Mouse (Mus musculus) liver, postnatal 0 days (tissue): ENCODE measurements around the gene Myl6b.

Source experiments
- CTCF ChIP-seq: sonication (generic); IDR thresholded peaks from 2 replicates; pipeline ENCODE4 v1.5.1; 2016; ENCODE audit warnings: antibody characterized with exemption, low read depth
- EP300 ChIP-seq: IDR thresholded peaks from 2 replicates; pipeline ENCODE4 v1.6.1; 2016; ENCODE audit warnings: antibody characterized with exemption, low read depth, mild to moderate bottlenecking

DNA sequence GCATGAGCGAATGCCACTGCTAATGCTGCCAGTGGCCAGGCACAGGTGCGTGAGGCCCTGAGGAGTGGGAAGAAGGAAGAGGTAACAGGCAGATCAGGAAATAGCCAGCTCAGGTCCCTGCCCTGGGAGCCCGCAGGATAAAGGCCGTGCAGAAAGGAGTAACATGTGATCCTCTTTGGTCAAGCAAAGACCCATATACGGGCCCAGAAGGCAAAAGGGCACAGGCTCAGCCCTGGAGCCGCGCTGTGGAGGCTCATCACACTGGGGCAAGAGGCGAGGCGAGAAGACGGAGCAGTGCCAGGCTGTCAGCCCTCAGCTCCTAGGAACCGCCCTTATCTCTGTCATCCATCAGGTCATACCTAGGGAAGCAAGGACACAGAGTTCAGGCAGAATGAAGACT, 11.8 kb upstream of the Myl6b start:
- TF ChIP-seq CTCF: no peak
- TF ChIP-seq EP300: no peak
